Mouse (Mus musculus) kidney, postnatal 36 days (tissue): Measurements from ENCODE around the gene Maff.

Experiments used
- DNase-seq, 2 experiments: peaks; one replicate each; pipeline ENCODE4 v3.0.0; 2021 to 2022; ENCODE audit warnings: mixed read lengths in 2 of 2

Gene Maff

GRCm38 (mm10) chr15:79346051-79346793 is at the start of gene Maff:
TSS of gene Maff (plus strand) at chr15:79346621.
- DNase-seq: no peak

GRCm38 (mm10) chr15:79298553-79298952 is 47.9 kb upstream of the Maff start:
- DNase-seq: no peak

GRCm38 (mm10) chr15:79299563-79300155 is 46.8 kb upstream of the Maff start:
- DNase-seq: no peak

GRCm38 (mm10) chr15:79303725-79304124 is 42.7 kb upstream of the Maff start:
- peak in 1 of 2 experiments; percentile 48 for DNase-seq

- no peak for DNase-seq
These were observed 41.6 kb upstream of the Maff start for GRCm38 (mm10) chr15:79304832-79305231.

- no peak for DNase-seq
These were observed 40.3 kb upstream of the Maff start for GRCm38 (mm10) chr15:79306043-79306637.

GRCm38 (mm10) chr15:79307861-79308260 is 38.6 kb upstream of the Maff start:
- DNase-seq: no peak

- no peak for DNase-seq
These were observed 32.5 kb upstream of the Maff start for GRCm38 (mm10) chr15:79313848-79314369.

- no peak for DNase-seq
These were observed 24.7 kb upstream of the Maff start for GRCm38 (mm10) chr15:79321733-79322190.

- peak; percentile 16 to 20 for DNase-seq
These were observed 24.0 kb upstream of the Maff start for GRCm38 (mm10) chr15:79322281-79322990.

GRCm38 (mm10) chr15:79322991-79323790 is 23.2 kb upstream of the Maff start:
- peak; percentile 89 to 92 for DNase-seq

- DNase-seq: no peak
These were observed 22.6 kb upstream of the Maff start for GRCm38 (mm10) chr15:79323791-79324155.

- DNase-seq: no peak
These were observed 22.0 kb upstream of the Maff start for GRCm38 (mm10) chr15:79324373-79324772.

GRCm38 (mm10) chr15:79325742-79326141 is 20.7 kb upstream of the Maff start:
- DNase-seq: no peak

GRCm38 (mm10) chr15:79326264-79326663 is 20.2 kb upstream of the Maff start:
- peak; percentile 42 to 43 for DNase-seq

GRCm38 (mm10) chr15:79326971-79327961 is 19.2 kb upstream of the Maff start:
- DNase-seq: peak; percentile 71 to 85

- peak; percentile 99 to 100 for DNase-seq
These were observed 18.1 kb upstream of the Maff start, which contains the start of gene Pla2g6 for GRCm38 (mm10) chr15:79328058-79328938. TSS of gene Pla2g6 (minus strand) at chr15:79328390.

- no peak for DNase-seq
These were observed 17.5 kb upstream of the Maff start for GRCm38 (mm10) chr15:79328939-79329275.

GRCm38 (mm10) chr15:79329346-79329978 is 17.0 kb upstream of the Maff start:
- DNase-seq: no peak
